Mouse (Mus musculus) bone marrow macrophage, adult 2 months (primary cell): ENCODE data around the gene Olfr295. TPM values are rescaled to one million over a fixed set of nuclear protein-coding genes. Genes with fewer than 3 reads are reported as not detected.

ENCODE experiments used
- H3K27ac ChIP-seq: 2 replicates; pipeline ENCODE4 v1.5.1; 2012; ENCODE audit warnings: low read depth, low read length; ENCODE audit not compliant: insufficient read depth
- H3K4me1 ChIP-seq: 2 replicates; pipeline ENCODE4 v1.6.1; 2012; ENCODE audit warnings: low read length; ENCODE audit not compliant: control insufficient read depth, insufficient read depth
- H3K4me3 ChIP-seq: 2 replicates; pipeline ENCODE4 v1.5.1; 2012; ENCODE audit warnings: mild to moderate bottlenecking, low read length, moderate library complexity; ENCODE audit not compliant: insufficient read depth
- CTCF ChIP-seq: IDR thresholded peaks from 2 replicates; pipeline ENCODE4 v1.5.1; 2012; ENCODE audit warnings: low read depth, mild to moderate bottlenecking, low read length, moderate library complexity
- POLR2A ChIP-seq: IDR thresholded peaks from 2 replicates; pipeline ENCODE4 v1.6.1; 2012; ENCODE audit warnings: mild to moderate bottlenecking, low read depth, low read length, borderline replicate concordance
- polyA plus RNA-seq: library from polyadenylated mRNA; stranded (reverse); fragments of >200 nt; gene quantifications from 2 replicates; pipeline ENCODE4 v1.2.4, GENCODE M21; 2012; ENCODE audit not compliant: missing spikeins, insufficient read depth, insufficient read length

Olfr295 gene
- polyA plus RNA-seq, result 0.40 TPM in 1 of 2 replicates, not detected in the other

- H3K4me3 ChIP-seq, result no peak within 1 kb of the TSS
- H3K27ac ChIP-seq, result no peak within 1 kb of the TSS
- H3K4me1 ChIP-seq, result no peaks in the 10 kb centered on the region
- no peak for TF ChIP-seq CTCF
- no peak for TF ChIP-seq POLR2A
Observed at GRCm38 (mm10) chr7:86583562-86583961, at the start of gene Olfr295. Gene Olfr295 (plus strand): TSS chr7:86583862.

GRCm38 (mm10) chr7:86616543-86616942, 32.9 kb downstream of the Olfr295 start, which contains the start of gene Olfr294:
Gene Olfr294 (minus strand): TSS chr7:86616643.
- H3K4me1 ChIP-seq, result no peaks in the 10 kb centered on the region
- TF ChIP-seq POLR2A, result no peak
- TF ChIP-seq CTCF, result no peak
- no peak within 1 kb of the TSS for H3K27ac ChIP-seq
- no peak within 1 kb of the TSS for H3K4me3 ChIP-seq

Other genes with a start within 250 kb of the Olfr295 start
- not detected in 2 replicates for gene Olfr307, start 246.3 kb upstream of the Olfr295 start, polyA plus RNA-seq
- not detected in 2 replicates for gene Olfr305, start 216.9 kb upstream of the Olfr295 start, polyA plus RNA-seq
- gene Olfr304, start 197.2 kb upstream of the Olfr295 start, polyA plus RNA-seq, result not detected in 2 replicates
- not detected in 2 replicates for gene Olfr303, start 186.1 kb upstream of the Olfr295 start, polyA plus RNA-seq
- not detected in 2 replicates for gene Olfr301, start 180.0 kb upstream of the Olfr295 start, polyA plus RNA-seq
- not detected in 2 replicates for gene Olfr299, start 123.9 kb upstream of the Olfr295 start, polyA plus RNA-seq
- not detected in 2 replicates for gene Olfr298, start 91.4 kb upstream of the Olfr295 start, polyA plus RNA-seq
- gene Olfr297, start 63.9 kb upstream of the Olfr295 start, polyA plus RNA-seq, result not detected in 2 replicates
- gene Olfr294, start 32.8 kb downstream of the Olfr295 start, polyA plus RNA-seq, result not detected in 2 replicates
- gene Olfr293, start 65.2 kb downstream of the Olfr295 start, polyA plus RNA-seq, result not detected in 2 replicates
- gene Olfr292, start 104.5 kb downstream of the Olfr295 start, polyA plus RNA-seq, result not detected in 2 replicates
- gene Folh1, start 192.1 kb downstream of the Olfr295 start, polyA plus RNA-seq, result not detected in 2 replicates
- gene Vmn2r77, start 211.2 kb downstream of the Olfr295 start, polyA plus RNA-seq, result not detected in 2 replicates